Mouse (Mus musculus) layer of hippocampus, postnatal 25 days (tissue): ENCODE data around the gene Gm21293. TPM values are rescaled to one million over a fixed set of nuclear protein-coding genes. Genes with fewer than 3 reads are reported as not detected.
"Not testable (repeated sequence)": the region's sequence is repeated elsewhere in the genome, so short reads cannot be mapped to it uniquely, and the experiment has no call there.

Experiments used
- DNase-seq, 2 experiments: peaks; one replicate each; pipeline ENCODE4 v3.0.0; 2022; ENCODE audit warnings: mixed read lengths in 2 of 2, low spot score in 1 of 2; ENCODE audit errors: extremely low spot score in 1 of 2
- total RNA-seq, 2 experiments: library from RNA; stranded (reverse); gene quantifications; 2 replicates each; pipeline ENCODE4 v1.2.3; 2021

Gm21293 gene
- not detected for total RNA-seq

DNA sequence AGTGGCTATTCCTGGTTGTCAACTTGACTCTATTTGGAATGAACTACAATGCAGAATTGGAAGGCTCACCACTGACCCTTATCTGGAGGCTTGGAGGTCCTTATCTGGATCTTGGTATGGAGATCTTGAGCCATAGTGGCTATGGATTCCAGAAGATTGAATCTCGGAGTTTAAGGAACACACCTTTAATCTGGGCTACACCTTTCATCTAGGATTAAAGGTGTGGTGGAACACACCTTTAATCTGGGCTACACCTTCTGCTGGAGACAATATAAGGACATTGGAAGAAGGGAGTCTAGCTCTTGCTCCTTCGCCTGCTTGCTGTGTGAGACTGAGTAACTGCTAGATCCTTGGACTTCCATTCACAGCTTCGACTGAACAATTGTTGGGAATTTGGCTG lies at the start of gene Gm21293:
TSS of gene Gm21293 (plus strand) at position 301 of the 400 bp plus-strand sequence.
- not testable (repeated sequence) for DNase-seq

DNA sequence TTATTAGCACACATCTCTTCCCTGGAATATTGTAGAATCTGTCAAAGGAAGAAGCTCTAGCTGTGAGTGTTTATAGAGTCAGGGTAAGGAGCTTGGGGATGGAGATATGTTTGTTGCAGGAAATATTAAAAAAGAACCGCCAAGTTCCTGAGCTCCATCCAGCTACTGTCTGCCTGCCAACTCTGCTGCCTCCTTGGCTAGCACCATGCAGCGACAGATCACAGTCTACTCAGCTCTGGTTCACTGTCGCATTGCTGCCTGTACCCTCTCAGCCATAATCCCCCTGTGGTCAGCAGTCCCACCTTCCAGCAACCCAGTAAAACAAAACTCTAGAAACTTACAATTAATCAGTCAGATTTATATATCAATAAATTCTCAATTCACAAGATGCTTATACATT lies 32.7 kb upstream of the Gm21293 start:
- no peak for DNase-seq

DNA sequence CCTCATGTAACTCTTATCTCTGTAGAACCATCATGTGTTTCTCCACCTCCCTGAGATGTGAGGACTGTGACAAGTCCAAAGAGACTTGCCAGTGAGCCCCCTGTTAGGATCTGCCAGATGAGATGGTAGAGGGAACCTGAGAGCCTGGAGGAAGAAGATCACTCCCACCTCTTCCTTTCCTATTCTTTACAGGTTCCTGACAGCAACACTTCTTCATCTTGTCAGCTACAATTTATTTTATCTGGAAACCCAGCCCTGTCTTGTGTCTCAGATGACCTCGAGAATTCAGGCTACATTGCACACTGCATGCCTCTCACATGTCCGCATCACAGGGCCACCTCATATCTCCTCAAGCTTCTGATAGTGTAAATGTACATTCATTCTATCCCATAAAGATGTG lies 24.5 kb upstream of the Gm21293 start:
- no peak for DNase-seq

DNA sequence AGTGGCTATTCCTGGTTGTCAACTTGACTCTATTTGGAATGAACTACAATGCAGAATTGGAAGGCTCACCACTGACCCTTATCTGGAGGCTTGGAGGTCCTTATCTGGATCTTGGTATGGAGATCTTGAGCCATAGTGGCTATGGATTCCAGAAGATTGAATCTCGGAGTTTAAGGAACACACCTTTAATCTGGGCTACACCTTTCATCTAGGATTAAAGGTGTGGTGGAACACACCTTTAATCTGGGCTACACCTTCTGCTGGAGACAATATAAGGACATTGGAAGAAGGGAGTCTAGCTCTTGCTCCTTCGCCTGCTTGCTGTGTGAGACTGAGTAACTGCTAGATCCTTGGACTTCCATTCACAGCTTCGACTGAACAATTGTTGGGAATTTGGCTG lies 8.4 kb downstream of the Gm21293 start, which contains the start of gene Gm6763:
TSS of gene Gm6763 (plus strand) at position 301 of the 400 bp plus-strand sequence.
- not testable (repeated sequence) for DNase-seq

DNA sequence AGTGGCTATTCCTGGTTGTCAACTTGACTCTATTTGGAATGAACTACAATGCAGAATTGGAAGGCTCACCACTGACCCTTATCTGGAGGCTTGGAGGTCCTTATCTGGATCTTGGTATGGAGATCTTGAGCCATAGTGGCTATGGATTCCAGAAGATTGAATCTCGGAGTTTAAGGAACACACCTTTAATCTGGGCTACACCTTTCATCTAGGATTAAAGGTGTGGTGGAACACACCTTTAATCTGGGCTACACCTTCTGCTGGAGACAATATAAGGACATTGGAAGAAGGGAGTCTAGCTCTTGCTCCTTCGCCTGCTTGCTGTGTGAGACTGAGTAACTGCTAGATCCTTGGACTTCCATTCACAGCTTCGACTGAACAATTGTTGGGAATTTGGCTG lies 16.9 kb downstream of the Gm21293 start, which contains the start of gene Gm8764:
TSS of gene Gm8764 (plus strand) at position 301 of the 400 bp plus-strand sequence.
- not testable (repeated sequence) for DNase-seq

DNA sequence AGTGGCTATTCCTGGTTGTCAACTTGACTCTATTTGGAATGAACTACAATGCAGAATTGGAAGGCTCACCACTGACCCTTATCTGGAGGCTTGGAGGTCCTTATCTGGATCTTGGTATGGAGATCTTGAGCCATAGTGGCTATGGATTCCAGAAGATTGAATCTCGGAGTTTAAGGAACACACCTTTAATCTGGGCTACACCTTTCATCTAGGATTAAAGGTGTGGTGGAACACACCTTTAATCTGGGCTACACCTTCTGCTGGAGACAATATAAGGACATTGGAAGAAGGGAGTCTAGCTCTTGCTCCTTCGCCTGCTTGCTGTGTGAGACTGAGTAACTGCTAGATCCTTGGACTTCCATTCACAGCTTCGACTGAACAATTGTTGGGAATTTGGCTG lies 25.4 kb downstream of the Gm21293 start, which contains the start of gene Gm21304:
TSS of gene Gm21304 (plus strand) at position 301 of the 400 bp plus-strand sequence.
- not testable (repeated sequence) for DNase-seq

DNA sequence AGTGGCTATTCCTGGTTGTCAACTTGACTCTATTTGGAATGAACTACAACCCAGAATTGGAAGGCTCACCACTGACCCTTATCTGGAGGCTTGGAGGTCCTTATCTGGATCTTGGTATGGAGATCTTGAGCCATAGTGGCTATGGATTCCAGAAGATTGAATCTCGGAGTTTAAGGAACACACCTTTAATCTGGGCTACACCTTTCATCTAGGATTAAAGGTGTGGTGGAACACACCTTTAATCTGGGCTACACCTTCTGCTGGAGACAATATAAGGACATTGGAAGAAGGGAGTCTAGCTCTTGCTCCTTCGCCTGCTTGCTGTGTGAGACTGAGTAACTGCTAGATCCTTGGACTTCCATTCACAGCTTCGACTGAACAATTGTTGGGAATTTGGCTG lies 33.9 kb downstream of the Gm21293 start, which contains the start of gene Gm21312:
TSS of gene Gm21312 (plus strand) at position 301 of the 400 bp plus-strand sequence.
- not testable (repeated sequence) for DNase-seq

DNA sequence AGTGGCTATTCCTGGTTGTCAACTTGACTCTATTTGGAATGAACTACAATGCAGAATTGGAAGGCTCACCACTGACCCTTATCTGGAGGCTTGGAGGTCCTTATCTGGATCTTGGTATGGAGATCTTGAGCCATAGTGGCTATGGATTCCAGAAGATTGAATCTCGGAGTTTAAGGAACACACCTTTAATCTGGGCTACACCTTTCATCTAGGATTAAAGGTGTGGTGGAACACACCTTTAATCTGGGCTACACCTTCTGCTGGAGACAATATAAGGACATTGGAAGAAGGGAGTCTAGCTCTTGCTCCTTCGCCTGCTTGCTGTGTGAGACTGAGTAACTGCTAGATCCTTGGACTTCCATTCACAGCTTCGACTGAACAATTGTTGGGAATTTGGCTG lies 42.4 kb downstream of the Gm21293 start, which contains the start of gene Gm20765:
TSS of gene Gm20765 (plus strand) at position 301 of the 400 bp plus-strand sequence.
- not testable (repeated sequence) for DNase-seq

DNA sequence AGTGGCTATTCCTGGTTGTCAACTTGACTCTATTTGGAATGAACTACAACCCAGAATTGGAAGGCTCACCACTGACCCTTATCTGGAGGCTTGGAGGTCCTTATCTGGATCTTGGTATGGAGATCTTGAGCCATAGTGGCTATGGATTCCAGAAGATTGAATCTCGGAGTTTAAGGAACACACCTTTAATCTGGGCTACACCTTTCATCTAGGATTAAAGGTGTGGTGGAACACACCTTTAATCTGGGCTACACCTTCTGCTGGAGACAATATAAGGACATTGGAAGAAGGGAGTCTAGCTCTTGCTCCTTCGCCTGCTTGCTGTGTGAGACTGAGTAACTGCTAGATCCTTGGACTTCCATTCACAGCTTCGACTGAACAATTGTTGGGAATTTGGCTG lies 51.0 kb downstream of the Gm21293 start, which contains the start of gene Gm4340:
TSS of gene Gm4340 (plus strand) at position 301 of the 400 bp plus-strand sequence.
- DNase-seq, result not testable (repeated sequence)

Other genes with a start within 250 kb of the Gm21293 start
- not detected for gene Gm6763, start 8.5 kb downstream of the Gm21293 start, total RNA-seq
- not detected for gene Gm8764, start 17.0 kb downstream of the Gm21293 start, total RNA-seq
- gene Gm21304, start 25.5 kb downstream of the Gm21293 start, total RNA-seq, result not detected
- not detected for gene Gm21312, start 34.0 kb downstream of the Gm21293 start, total RNA-seq
- gene Gm20765, start 42.5 kb downstream of the Gm21293 start, total RNA-seq, result not detected
- not detected for gene Gm4340, start 51.1 kb downstream of the Gm21293 start, total RNA-seq